Mouse (Mus musculus): ENCODE measurements around the gene Cfap43. TPM values are rescaled to one million over a fixed set of nuclear protein-coding genes. Genes with fewer than 3 reads are reported as not detected.

The Cfap43 gene
- total RNA-seq, 1 experiment: 1.5 TPM

DNA sequence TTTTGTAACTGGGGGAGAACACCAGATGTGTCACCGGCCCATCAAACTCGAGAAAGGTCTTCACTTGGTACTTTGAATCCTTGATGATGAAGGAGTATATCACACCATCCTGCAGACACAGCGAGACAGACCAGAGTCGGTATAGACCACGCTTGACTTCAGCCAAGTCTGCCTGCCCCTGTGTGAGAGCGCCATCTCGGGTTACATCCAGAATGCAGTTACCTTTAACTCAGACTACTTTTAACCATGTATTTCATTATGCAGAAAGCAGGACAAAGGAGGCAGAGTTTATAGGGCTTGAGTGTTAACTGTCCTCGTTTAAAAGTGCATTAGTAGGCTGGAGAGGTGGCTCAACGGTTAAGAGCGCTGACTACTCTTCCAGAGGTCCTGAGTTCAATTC lies 107.0 kb downstream of the Cfap43 start:
- in situ Hi-C loops (cut with MboI; ENCODE audit: low sequenced_read_pairs in 2 of 2, unreplicated experiment in 2 of 2): loop anchor here in 1 of 2 experiments (25.0 kb wide), 1 partner anchor 300 kb away; no protein-coding TSS in a partner anchor
- no peak for DNase-seq (ENCODE audit: low read depth, low spot score)
- H3K9ac ChIP-seq (ENCODE audit: insufficient read depth, low read depth, low read length, poor library complexity, severe bottlenecking): no peak overlapping the region
- no peaks in the 10 kb centered on the region for H3K9me3 ChIP-seq (ENCODE audit: control insufficient read depth, insufficient read depth, low read depth, low read length)
- no peak overlapping the region for H3K27ac ChIP-seq (ENCODE audit: insufficient read depth, low read depth, low read length, poor library complexity, severe bottlenecking)
- TF ChIP-seq ZC3H11A (IDR thresholded peaks at IDR 0.05; ENCODE audit: borderline replicate concordance, low read depth, low read length): no peak
- no peak for TF ChIP-seq HCFC1 (IDR thresholded peaks at IDR 0.05; ENCODE audit: borderline replicate concordance, insufficient read depth, low read length)
- no peak for TF ChIP-seq MAFK (IDR thresholded peaks at IDR 0.05; ENCODE audit: insufficient read depth, low read depth, low read length)
- no peak for TF ChIP-seq ZNF384 (IDR thresholded peaks at IDR 0.05; ENCODE audit: low read depth, low read length)
- TF ChIP-seq CHD2 (IDR thresholded peaks at IDR 0.05; ENCODE audit: low read depth, low read length): no peak
- no peaks in the 10 kb centered on the region for H3K36me3 ChIP-seq (ENCODE audit: control insufficient read depth, insufficient read depth, low read length, poor library complexity, severe bottlenecking)
- H3K4me1 ChIP-seq (ENCODE audit: control insufficient read depth in 2 of 2, insufficient read depth in 2 of 2, low read length in 2 of 2, poor library complexity in 1 of 2): 0 out of 4 replicates have a peak, but pooled peaks cover 0 to 5% of the 10 kb centered on the region in 2 experiments
- H3K4me3 ChIP-seq (ENCODE audit: insufficient read depth in 1 of 2, low read depth in 1 of 2, low read length in 2 of 2, poor library complexity in 1 of 2, severe bottlenecking in 1 of 2): no peak overlapping the region

DNA sequence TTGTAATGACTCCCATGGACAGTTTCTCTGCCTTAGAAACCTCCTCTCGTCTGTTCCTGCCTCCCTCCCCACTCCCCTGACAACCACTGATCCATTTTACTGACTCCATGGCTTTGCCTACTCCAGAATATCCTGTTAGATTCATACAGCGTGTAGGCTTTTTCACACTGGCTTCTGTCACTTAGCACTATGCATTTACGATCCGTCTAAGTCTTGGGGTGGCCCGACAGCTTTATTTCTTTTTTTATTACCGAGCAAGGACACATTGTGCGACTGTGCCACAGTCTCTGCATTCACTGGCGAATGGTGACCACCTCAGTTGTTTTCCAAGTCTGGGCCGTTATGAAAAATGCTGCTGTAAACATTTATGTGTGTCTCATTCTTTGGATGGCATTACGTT lies 120.5 kb downstream of the Cfap43 start:
- Histone ChIP-seq H3K9ac (ENCODE audit: insufficient read depth, low read depth, low read length, poor library complexity, severe bottlenecking) (no peak overlapping the region), H3K4me3 (ENCODE audit: insufficient read depth in 1 of 2, low read depth in 1 of 2, low read length in 2 of 2, poor library complexity in 1 of 2, severe bottlenecking in 1 of 2) (no peak overlapping the region; a peak in 1 of 4 replicates), H3K36me3 (ENCODE audit: control insufficient read depth, insufficient read depth, low read length, poor library complexity, severe bottlenecking) (no peaks in the 10 kb centered on the region), H3K4me1 (ENCODE audit: control insufficient read depth in 2 of 2, insufficient read depth in 2 of 2, low read length in 2 of 2, poor library complexity in 1 of 2) (peaks cover 0 to 5% of the 10 kb centered on the region in 2 experiments; a peak in 2 of 4 replicates), H3K27ac (ENCODE audit: insufficient read depth, low read depth, low read length, poor library complexity, severe bottlenecking) (no peak overlapping the region), H3K9me3 (ENCODE audit: control insufficient read depth, insufficient read depth, low read depth, low read length) (no peaks in the 10 kb centered on the region)
- in situ Hi-C loops (cut with MboI; ENCODE audit: low sequenced_read_pairs in 2 of 2, unreplicated experiment in 2 of 2): no loop called here
- TF ChIP-seq ZNF384 (IDR thresholded peaks at IDR 0.05; ENCODE audit: low read depth, low read length): no peak
- TF ChIP-seq MAFK (IDR thresholded peaks at IDR 0.05; ENCODE audit: insufficient read depth, low read depth, low read length): no peak
- no peak for TF ChIP-seq HCFC1 (IDR thresholded peaks at IDR 0.05; ENCODE audit: borderline replicate concordance, insufficient read depth, low read length)
- no peak for TF ChIP-seq ZC3H11A (IDR thresholded peaks at IDR 0.05; ENCODE audit: borderline replicate concordance, low read depth, low read length)
- no peak for TF ChIP-seq CHD2 (IDR thresholded peaks at IDR 0.05; ENCODE audit: low read depth, low read length)
- DNase-seq (ENCODE audit: low read depth, low spot score): no peak

DNA sequence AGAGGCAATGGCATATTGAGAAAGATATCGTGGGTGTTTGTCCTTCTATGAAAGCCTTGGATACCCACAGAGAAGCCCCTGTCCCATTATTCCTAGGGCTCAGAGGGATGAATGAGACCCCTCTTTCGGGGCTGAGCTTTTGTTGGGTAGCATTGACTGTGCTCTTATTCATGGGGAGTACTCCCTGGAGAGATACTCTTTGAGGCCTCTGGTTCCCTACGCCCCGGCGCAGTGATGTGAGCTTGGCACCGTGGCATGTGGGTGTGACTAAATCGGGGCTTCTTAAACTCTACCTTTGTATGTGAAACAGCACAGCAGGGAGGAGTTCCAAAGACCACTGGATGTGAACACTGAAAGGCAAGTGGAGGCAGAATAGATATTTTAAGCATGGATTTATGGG lies 122.4 kb downstream of the Cfap43 start:
- Histone ChIP-seq H3K4me3 (ENCODE audit: insufficient read depth in 1 of 2, low read depth in 1 of 2, low read length in 2 of 2, poor library complexity in 1 of 2, severe bottlenecking in 1 of 2) (no peak overlapping the region), H3K9ac (ENCODE audit: insufficient read depth, low read depth, low read length, poor library complexity, severe bottlenecking) (no peak overlapping the region), H3K9me3 (ENCODE audit: control insufficient read depth, insufficient read depth, low read depth, low read length) (no peaks in the 10 kb centered on the region), H3K36me3 (ENCODE audit: control insufficient read depth, insufficient read depth, low read length, poor library complexity, severe bottlenecking) (no peaks in the 10 kb centered on the region), H3K4me1 (ENCODE audit: control insufficient read depth in 2 of 2, insufficient read depth in 2 of 2, low read length in 2 of 2, poor library complexity in 1 of 2) (peaks cover 0 to 8% of the 10 kb centered on the region in 2 experiments; a peak in 2 of 4 replicates), H3K27ac (ENCODE audit: insufficient read depth, low read depth, low read length, poor library complexity, severe bottlenecking) (no peak overlapping the region)
- TF ChIP-seq ZNF384 (IDR thresholded peaks at IDR 0.05; ENCODE audit: low read depth, low read length) (no peak), MAFK (IDR thresholded peaks at IDR 0.05; ENCODE audit: insufficient read depth, low read depth, low read length) (no peak), CHD2 (IDR thresholded peaks at IDR 0.05; ENCODE audit: low read depth, low read length) (no peak), HCFC1 (IDR thresholded peaks at IDR 0.05; ENCODE audit: borderline replicate concordance, insufficient read depth, low read length) (no peak), ZC3H11A (IDR thresholded peaks at IDR 0.05; ENCODE audit: borderline replicate concordance, low read depth, low read length) (no peak)
- DNase-seq (ENCODE audit: low read depth, low spot score): no peak
- in situ Hi-C loops (cut with MboI; ENCODE audit: low sequenced_read_pairs in 2 of 2, unreplicated experiment in 2 of 2): no loop called here

DNA sequence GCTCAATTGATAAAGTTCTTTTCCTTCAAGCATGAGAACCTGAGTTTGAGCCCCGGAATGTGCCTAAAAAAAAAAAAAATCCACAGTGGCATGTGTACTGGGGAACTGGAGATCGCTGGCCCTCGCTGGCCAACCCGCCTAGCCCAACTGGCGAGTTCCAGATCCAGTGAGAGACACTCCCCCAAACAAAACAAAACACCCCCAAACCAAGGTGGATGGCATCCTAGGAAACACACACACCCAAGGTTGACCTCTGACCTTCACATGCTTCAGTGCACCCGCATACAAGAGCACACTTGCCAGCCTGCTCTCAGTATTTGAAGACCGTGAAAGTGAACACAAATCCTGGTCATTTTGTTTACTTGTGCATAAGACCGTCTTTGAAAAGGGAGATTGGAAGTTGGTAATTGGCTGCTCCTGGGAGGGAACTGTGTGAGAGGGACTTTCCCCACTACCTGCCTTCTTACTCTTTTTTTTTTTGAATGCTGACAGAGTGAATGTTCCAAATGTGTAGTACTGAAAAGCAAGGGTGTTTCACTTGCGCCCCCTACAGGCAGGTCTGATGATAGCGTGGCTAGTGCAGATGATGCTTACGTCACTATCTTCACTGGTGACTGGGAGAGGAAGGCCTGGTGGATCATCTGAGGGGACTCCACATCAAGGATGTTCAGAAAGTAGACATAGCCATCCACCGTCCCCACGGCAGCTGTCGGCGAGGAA lies 123.9 kb downstream of the Cfap43 start:
- TF ChIP-seq ZNF384 (IDR thresholded peaks at IDR 0.05; ENCODE audit: low read depth, low read length) (peak; percentile 98), MAFK (IDR thresholded peaks at IDR 0.05; ENCODE audit: insufficient read depth, low read depth, low read length) (no peak; the same call in 1 of the 2 replicates)
- Histone ChIP-seq H3K4me3 (ENCODE audit: insufficient read depth in 1 of 2, low read depth in 1 of 2, low read length in 2 of 2, poor library complexity in 1 of 2, severe bottlenecking in 1 of 2) (peak overlapping the region; percentile 18 to 23; a peak in 2 of 4 replicates), H3K36me3 (ENCODE audit: control insufficient read depth, insufficient read depth, low read length, poor library complexity, severe bottlenecking) (no peaks in the 10 kb centered on the region), H3K9me3 (ENCODE audit: control insufficient read depth, insufficient read depth, low read depth, low read length) (no peaks in the 10 kb centered on the region), H3K4me1 (ENCODE audit: control insufficient read depth in 2 of 2, insufficient read depth in 2 of 2, low read length in 2 of 2, poor library complexity in 1 of 2) (peaks cover 0 to 11% of the 10 kb centered on the region in 2 experiments; a peak in 2 of 4 replicates), H3K9ac (ENCODE audit: insufficient read depth, low read depth, low read length, poor library complexity, severe bottlenecking) (no peak overlapping the region), H3K27ac (ENCODE audit: insufficient read depth, low read depth, low read length, poor library complexity, severe bottlenecking) (no peak overlapping the region)
- DNase-seq (ENCODE audit: low read depth, low spot score): peak; percentile 94
- in situ Hi-C loops (cut with MboI; ENCODE audit: low sequenced_read_pairs in 2 of 2, unreplicated experiment in 2 of 2): no loop called here

Data from ES-E14 (cell line).